Mouse (Mus musculus): ENCODE data around the gene Ankmy1. TPM values are rescaled to one million over a fixed set of nuclear protein-coding genes. Genes with fewer than 3 reads are reported as not detected.
A peak's percentile ranks its signal among the peaks of the same experiment; 100 is the strongest.

The Ankmy1 gene
- polyA plus RNA-seq, 1 experiment from 2014 or later = 0.55 TPM

DNA sequence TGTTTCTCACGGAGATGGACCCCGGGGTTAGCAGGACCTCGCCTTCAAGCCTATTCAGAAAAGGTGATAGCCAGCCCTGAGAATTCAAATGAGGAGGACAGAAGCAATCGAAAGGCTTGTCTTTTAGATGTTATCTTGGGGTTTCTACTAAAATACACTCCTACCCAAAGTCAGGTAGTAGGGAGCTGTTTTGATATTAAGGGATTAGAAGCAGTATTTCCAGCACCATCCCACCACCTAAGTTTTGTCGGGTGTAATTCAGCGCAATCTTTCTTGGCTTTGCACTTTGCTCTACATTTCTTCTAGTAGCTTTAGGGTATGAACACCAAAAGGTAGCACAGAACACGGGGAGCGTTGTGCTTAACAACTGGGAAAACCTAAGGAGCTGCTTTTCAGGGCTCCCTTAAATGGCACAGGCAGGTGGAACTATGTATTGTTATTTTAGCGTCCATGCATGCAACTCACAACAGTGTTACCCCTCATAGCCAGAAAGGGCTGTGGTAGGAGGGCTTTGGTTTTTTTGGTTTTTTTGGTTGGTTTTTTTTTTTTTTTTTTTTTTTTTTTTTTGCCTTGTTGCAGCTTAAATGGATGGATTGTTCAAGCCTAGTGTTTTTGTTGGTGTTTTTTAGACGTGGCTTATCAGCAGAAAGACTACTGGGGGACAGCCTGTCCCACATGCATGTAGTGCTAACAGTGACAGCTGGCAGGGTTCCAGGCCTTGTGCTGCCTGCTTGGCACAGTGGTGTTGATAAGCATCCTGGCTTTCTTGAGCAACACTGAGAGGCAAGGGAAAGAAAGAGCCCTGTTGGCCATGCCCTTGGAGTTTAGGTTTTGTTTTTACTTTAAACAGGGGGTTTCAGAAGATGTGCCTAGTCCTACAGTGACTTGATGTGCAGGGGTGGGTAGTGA is 32.6 kb upstream of the Ankmy1 start:
- Histone ChIP-seq H3K27ac (ENCODE audit: low read depth, low read length) (peak overlapping the region; percentile 99), H3K9me3 (ENCODE audit: control insufficient read depth, low read length) (no peaks in the 10 kb centered on the region), H3K4me3 (ENCODE audit: low read length) (peak overlapping the region; percentile 89), H3K4me1 (ENCODE audit: control insufficient read depth, insufficient read depth, low read depth, low read length) (peaks cover 23% of the 10 kb centered on the region), H3K36me3 (ENCODE audit: control insufficient read depth, insufficient read depth, low read length) (peaks cover 20% of the 10 kb centered on the region), H3K9ac (ENCODE audit: low read depth, low read length) (peak overlapping the region; percentile 82), H3K27me3 (replicated peaks; ENCODE audit: control insufficient read depth, insufficient read depth, low read length) (no peaks in the 10 kb centered on the region), H3K4me2 (ENCODE audit: low read length) (peak overlapping the region; percentile 77)
- no peak for ATAC-seq
- WGBS = 16% methylated on average over 10 of the region's 10 CpGs

DNA sequence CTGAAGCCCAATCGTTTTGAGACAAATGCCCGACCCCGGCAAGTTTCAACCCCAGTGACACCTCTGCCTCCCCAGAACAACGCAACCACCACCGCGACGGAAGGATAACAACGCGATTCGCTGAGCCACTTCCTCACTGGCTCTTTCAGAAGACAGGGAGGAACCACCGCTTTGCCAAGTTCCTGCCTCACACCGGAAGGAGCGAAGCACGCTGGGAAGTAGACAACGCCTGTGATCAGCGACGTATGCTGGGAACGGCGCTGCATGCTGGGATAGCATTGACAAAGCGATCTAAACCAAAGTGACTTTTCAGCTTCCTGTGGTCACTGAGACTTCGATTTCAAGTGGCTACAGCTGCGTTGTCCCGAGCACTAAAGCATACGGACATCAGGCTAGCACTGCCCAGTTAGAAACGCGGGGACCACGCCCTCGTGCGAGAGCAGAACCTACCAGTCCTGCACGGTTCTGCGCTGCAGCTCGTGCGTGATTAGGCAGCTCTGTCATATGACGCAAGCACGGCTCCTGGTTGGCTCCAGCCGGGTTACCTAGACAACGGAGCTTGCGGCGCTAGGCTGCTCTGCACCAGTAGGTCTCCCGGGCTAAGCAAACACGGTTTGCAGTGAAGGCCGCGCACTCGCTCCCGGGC is 31.6 kb upstream of the Ankmy1 start, which contains the start of gene Capn10:
Gene Capn10 (plus strand): TSS at position 195 of the 646 bp plus-strand sequence.
- H3K36me3 ChIP-seq (ENCODE audit: control insufficient read depth, insufficient read depth, low read length) = peaks cover 10% of the 10 kb centered on the region
- peak within 1 kb of the TSS; percentile 89 for H3K4me3 ChIP-seq (ENCODE audit: low read length)
- H3K27ac ChIP-seq (ENCODE audit: low read depth, low read length) = peak within 1 kb of the TSS; percentile 99
- no peaks in the 10 kb centered on the region for H3K27me3 ChIP-seq (replicated peaks; ENCODE audit: control insufficient read depth, insufficient read depth, low read length)
- H3K9me3 ChIP-seq (ENCODE audit: control insufficient read depth, low read length) = no peaks in the 10 kb centered on the region
- WGBS = under 1% methylated on average over 45 of the region's 45 CpGs
- H3K9ac ChIP-seq (ENCODE audit: low read depth, low read length) = peak within 1 kb of the TSS; percentile 82
- peak; percentile 100 for ATAC-seq
- H3K4me1 ChIP-seq (ENCODE audit: control insufficient read depth, insufficient read depth, low read depth, low read length) = peaks cover 23% of the 10 kb centered on the region
- H3K4me2 ChIP-seq (ENCODE audit: low read length) = peak within 1 kb of the TSS; percentile 77

DNA sequence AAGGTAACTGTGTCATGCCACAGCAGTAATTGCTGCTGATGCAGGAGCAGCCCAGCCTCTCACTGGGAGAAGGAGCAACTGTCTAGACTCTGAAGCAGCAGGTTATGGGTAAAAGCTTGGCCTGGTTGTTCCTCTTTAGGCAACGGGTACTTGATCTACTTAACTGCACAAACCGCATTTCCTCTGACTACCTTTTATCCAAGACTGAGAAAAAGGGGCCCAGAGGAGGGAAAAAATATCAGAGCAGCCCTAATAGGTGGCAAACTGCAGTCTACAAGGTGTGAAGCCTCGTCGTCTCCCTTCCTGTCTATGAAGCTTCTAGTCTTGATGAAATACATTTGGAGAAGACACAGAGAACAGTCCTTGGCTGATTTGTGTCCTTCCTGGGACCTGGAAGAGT is 30.9 kb upstream of the Ankmy1 start:
- Histone ChIP-seq H3K9ac (ENCODE audit: low read depth, low read length) (peak overlapping the region; percentile 82), H3K9me3 (ENCODE audit: control insufficient read depth, low read length) (no peaks in the 10 kb centered on the region), H3K4me2 (ENCODE audit: low read length) (peak overlapping the region; percentile 77), H3K4me1 (ENCODE audit: control insufficient read depth, insufficient read depth, low read depth, low read length) (peaks cover 23% of the 10 kb centered on the region), H3K4me3 (ENCODE audit: low read length) (peak overlapping the region; percentile 89), H3K27ac (ENCODE audit: low read depth, low read length) (peak overlapping the region; percentile 99), H3K36me3 (ENCODE audit: control insufficient read depth, insufficient read depth, low read length) (peaks cover 3% of the 10 kb centered on the region), H3K27me3 (replicated peaks; ENCODE audit: control insufficient read depth, insufficient read depth, low read length) (no peaks in the 10 kb centered on the region)
- no peak for ATAC-seq
- 76% methylated on average over 4 of the region's 4 CpGs for WGBS

DNA sequence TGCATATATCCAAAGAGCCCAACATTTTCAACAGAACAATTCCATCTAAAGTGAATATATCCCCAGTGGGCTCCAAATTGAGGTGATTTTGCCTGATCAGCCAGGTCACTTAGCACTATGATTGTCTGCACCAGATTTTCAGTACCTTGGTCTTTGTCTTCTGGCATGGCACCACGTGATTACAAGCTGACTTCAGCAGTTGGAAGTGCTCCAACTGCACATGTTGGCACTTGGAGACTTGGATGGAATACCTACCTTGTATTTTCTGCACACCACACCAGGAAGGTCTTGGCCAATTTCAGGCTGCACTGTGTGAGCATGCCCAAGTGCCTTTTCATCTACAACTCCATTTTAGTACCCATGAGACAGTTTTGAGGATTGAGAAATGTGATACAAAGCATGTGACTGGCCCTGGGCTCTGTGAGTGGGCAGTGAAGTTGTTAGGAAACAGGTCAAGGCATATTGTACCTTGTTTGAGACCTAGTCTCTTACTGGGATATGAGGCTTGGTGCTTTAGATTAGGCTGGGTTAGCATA is 27.5 kb upstream of the Ankmy1 start:
- H3K27ac ChIP-seq (ENCODE audit: low read depth, low read length) = no peak overlapping the region
- no peak for ATAC-seq

DNA sequence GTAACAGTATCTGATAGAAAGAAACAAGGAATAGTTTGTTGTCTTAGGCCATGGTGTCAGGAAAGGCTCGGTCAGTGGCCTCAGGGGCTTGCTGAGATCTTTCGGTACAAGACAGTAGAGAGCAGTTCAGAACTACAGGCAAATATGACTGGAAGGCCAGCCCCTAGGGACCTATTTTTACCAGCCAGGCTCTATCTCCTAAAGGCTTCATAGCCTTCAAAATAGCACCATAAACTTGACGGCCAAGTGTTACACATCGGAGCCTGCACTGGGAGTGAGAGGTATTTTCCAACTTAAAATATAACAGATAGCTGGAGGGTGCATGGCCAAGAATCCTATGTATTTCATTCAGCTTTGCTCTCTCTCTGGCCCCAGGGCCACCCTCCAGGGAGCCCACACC is 18.8 kb upstream of the Ankmy1 start:
- 95% methylated on average over 4 of the region's 4 CpGs for WGBS
- Histone ChIP-seq H3K4me3 (ENCODE audit: low read length) (no peak overlapping the region), H3K9me3 (ENCODE audit: control insufficient read depth, low read length) (no peaks in the 10 kb centered on the region), H3K36me3 (ENCODE audit: control insufficient read depth, insufficient read depth, low read length) (peaks cover 37% of the 10 kb centered on the region), H3K27ac (ENCODE audit: low read depth, low read length) (no peak overlapping the region), H3K4me2 (ENCODE audit: low read length) (no peak overlapping the region), H3K9ac (ENCODE audit: low read depth, low read length) (no peak overlapping the region), H3K27me3 (replicated peaks; ENCODE audit: control insufficient read depth, insufficient read depth, low read length) (no peaks in the 10 kb centered on the region), H3K4me1 (ENCODE audit: control insufficient read depth, insufficient read depth, low read depth, low read length) (no peaks in the 10 kb centered on the region)
- ATAC-seq = no peak

More for the DNA sequence above, 27.5 kb upstream of the Ankmy1 start:
- Histone ChIP-seq H3K9me3 (ENCODE audit: control insufficient read depth, low read length) (no peaks in the 10 kb centered on the region), H3K9ac (ENCODE audit: low read depth, low read length) (no peak overlapping the region), H3K36me3 (ENCODE audit: control insufficient read depth, insufficient read depth, low read length) (no peaks in the 10 kb centered on the region), H3K27me3 (replicated peaks; ENCODE audit: control insufficient read depth, insufficient read depth, low read length) (peaks cover 2% of the 10 kb centered on the region), H3K4me2 (ENCODE audit: low read length) (no peak overlapping the region), H3K4me1 (ENCODE audit: control insufficient read depth, insufficient read depth, low read depth, low read length) (peaks cover 4% of the 10 kb centered on the region), H3K4me3 (ENCODE audit: low read length) (no peak overlapping the region)
- 5% methylated on average over 1 of the region's 1 CpGs for WGBS

DNA sequence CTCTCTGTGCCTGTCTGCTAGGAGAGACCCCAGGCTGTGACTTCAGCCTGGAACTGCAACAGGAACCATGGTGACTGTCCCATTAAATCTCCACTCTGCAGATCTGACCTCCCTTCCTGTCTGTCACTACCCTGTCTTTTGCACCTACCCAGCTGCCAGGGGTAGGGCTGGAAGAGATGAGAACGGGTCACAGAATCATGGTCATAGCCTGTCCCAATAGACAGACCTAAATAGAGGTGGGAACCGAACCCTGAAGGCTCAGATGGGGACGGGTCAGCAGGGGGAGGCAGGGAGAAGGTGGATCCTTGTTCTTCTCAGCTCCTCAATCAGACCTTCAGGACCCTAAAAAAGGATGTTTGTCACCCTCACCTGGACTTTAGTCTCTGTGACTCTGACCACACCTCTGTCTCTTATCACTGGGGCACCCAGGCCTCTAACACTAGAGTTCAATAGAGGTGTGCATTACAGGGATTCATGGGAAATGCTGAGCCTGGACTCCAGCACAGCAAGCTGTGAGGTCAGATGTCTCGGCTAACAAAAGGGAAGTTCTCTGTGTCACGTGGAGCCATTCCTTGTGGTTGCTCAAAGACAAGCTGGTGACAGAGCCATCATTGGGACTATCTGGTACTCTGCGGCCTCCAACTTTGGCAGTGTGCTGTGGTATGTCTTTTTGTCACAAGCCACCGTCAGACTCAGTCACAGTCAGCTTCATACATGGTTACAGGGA is 17.9 kb upstream of the Ankmy1 start:
- H3K27me3 ChIP-seq (replicated peaks; ENCODE audit: control insufficient read depth, insufficient read depth, low read length) = no peaks in the 10 kb centered on the region
- H3K36me3 ChIP-seq (ENCODE audit: control insufficient read depth, insufficient read depth, low read length) = peaks cover 46% of the 10 kb centered on the region
- no peaks in the 10 kb centered on the region for H3K9me3 ChIP-seq (ENCODE audit: control insufficient read depth, low read length)
- ATAC-seq = no peak
- H3K4me1 ChIP-seq (ENCODE audit: control insufficient read depth, insufficient read depth, low read depth, low read length) = no peaks in the 10 kb centered on the region
- H3K27ac ChIP-seq (ENCODE audit: low read depth, low read length) = no peak overlapping the region
- H3K4me2 ChIP-seq (ENCODE audit: low read length) = no peak overlapping the region
- H3K4me3 ChIP-seq (ENCODE audit: low read length) = no peak overlapping the region
- H3K9ac ChIP-seq (ENCODE audit: low read depth, low read length) = no peak overlapping the region
- 87% methylated on average over 7 of the region's 7 CpGs for WGBS

DNA sequence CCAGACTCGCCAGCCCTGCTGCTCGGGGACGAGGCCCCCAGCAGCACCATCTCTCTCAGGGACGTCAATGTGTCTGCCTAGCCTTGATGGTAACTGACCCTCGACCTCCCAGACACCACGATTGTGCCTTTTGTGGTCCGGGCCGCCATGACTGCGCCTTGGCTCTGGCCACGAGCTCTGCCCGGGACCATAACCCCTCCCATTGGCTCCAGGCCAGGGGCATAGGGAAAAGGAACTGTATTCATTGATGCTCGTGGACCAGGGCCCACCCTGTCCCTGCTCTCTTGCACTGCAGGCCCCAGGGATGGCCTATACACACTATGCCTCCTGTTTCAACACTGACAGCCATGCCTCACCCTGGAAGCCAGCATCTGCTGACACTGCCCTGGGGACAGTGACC is 17.1 kb upstream of the Ankmy1 start:
- H3K4me1 ChIP-seq (ENCODE audit: control insufficient read depth, insufficient read depth, low read depth, low read length) = no peaks in the 10 kb centered on the region
- no peak overlapping the region for H3K27ac ChIP-seq (ENCODE audit: low read depth, low read length)
- no peak overlapping the region for H3K9ac ChIP-seq (ENCODE audit: low read depth, low read length)
- 79% methylated on average over 12 of the region's 12 CpGs for WGBS
- H3K9me3 ChIP-seq (ENCODE audit: control insufficient read depth, low read length) = no peaks in the 10 kb centered on the region
- no peak overlapping the region for H3K4me3 ChIP-seq (ENCODE audit: low read length)
- H3K27me3 ChIP-seq (replicated peaks; ENCODE audit: control insufficient read depth, insufficient read depth, low read length) = no peaks in the 10 kb centered on the region
- H3K36me3 ChIP-seq (ENCODE audit: control insufficient read depth, insufficient read depth, low read length) = peaks cover 53% of the 10 kb centered on the region
- no peak for ATAC-seq
- H3K4me2 ChIP-seq (ENCODE audit: low read length) = no peak overlapping the region

DNA sequence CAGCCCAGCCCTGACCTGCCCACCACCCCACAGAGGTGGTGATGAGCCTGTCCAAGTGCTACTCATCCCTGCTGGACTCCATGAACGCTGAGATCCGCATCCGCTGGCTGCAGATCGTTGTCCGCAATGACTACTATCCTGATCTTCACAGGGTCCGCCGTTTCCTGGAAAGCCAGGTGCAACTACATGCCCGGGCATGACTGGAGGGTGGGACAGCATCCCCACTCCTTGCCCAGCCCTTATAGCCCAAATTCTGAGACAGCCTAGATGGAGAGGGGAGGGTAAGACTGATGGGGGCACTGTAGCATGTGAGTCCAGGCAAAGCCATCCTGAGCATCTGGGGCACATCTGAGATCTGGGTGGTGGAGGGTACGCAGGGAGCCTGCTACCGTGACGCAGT is 16.4 kb upstream of the Ankmy1 start:
- H3K9me3 ChIP-seq (ENCODE audit: control insufficient read depth, low read length) = no peaks in the 10 kb centered on the region
- H3K36me3 ChIP-seq (ENCODE audit: control insufficient read depth, insufficient read depth, low read length) = peaks cover 53% of the 10 kb centered on the region
- 98% methylated on average over 11 of the region's 11 CpGs for WGBS

More for the DNA sequence above, 16.4 kb upstream of the Ankmy1 start:
- no peak overlapping the region for H3K9ac ChIP-seq (ENCODE audit: low read depth, low read length)
- no peaks in the 10 kb centered on the region for H3K4me1 ChIP-seq (ENCODE audit: control insufficient read depth, insufficient read depth, low read depth, low read length)
- no peak for ATAC-seq
- H3K4me2 ChIP-seq (ENCODE audit: low read length) = no peak overlapping the region
- H3K4me3 ChIP-seq (ENCODE audit: low read length) = no peak overlapping the region
- H3K27ac ChIP-seq (ENCODE audit: low read depth, low read length) = no peak overlapping the region
- no peaks in the 10 kb centered on the region for H3K27me3 ChIP-seq (replicated peaks; ENCODE audit: control insufficient read depth, insufficient read depth, low read length)

All from hindbrain, embryonic 16.5 days (tissue).